Mouse (Mus musculus) liver, embryonic 14.5 days (tissue): ENCODE measurements around the gene Ikzf2.

Experiments used
- CTCF ChIP-seq: IDR thresholded peaks from 2 replicates; pipeline ENCODE4 v1.5.1; 2016; ENCODE audit warnings: antibody characterized with exemption, low read depth, control low read depth
- EP300 ChIP-seq: IDR thresholded peaks from 2 replicates; pipeline ENCODE4 v1.6.1; 2016; ENCODE audit warnings: antibody characterized with exemption, low read depth

DNA sequence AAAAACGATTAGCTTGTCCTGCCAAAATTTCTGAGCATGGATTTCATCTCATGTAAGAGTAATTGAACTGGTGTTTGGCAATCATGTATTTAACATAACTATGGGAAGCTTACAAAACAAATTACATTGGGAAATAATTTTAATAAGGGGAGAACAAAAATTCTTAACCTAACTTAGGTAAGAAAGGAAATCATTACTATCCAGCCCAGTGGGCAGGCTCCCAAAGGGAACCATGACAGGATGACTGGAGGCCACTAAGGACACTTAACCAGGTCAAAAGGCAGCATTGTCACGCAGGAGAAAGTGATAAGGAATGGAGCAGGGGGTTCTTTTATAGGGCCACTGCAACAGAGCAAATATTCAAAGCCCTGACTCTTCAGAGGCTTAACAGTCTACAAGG is 101.5 kb downstream of the Ikzf2 start:
- TF ChIP-seq CTCF (no peak), EP300 (no peak)
